Mouse (Mus musculus) lung, embryonic 15.5 days (tissue): ENCODE measurements around the gene Steap1. TPM values are rescaled to one million over a fixed set of nuclear protein-coding genes. Genes with fewer than 3 reads are reported as not detected.

Source experiments
- polyA plus RNA-seq: library from polyadenylated mRNA; unstranded; fragments of >200 nt; fragmentation: Nextera tagmentation; extraction: Ambion mirVana; gene quantifications from 2 replicates; pipeline ENCODE4 v1.2.1, GENCODE M21; 2015

The Steap1 gene
- polyA plus RNA-seq, 1 experiment from 2014 or later = 2.5 TPM

Other genes with a start within 250 kb of the Steap1 start
- gene Cldn12, start 234.4 kb downstream of the Steap1 start, polyA plus RNA-seq = 14.4 and 15.4 TPM in 2 replicates
- gene Gtpbp10, start 189.8 kb downstream of the Steap1 start, polyA plus RNA-seq = 23.2 and 24.7 TPM in 2 replicates
- 0.83 and 1.0 TPM in 2 replicates for gene Gm8773, start 175.5 kb downstream of the Steap1 start, polyA plus RNA-seq
- gene Cfap69, start 85.1 kb downstream of the Steap1 start, polyA plus RNA-seq = 4.1 and 4.4 TPM in 2 replicates
- gene Steap2, start 54.7 kb downstream of the Steap1 start, polyA plus RNA-seq = 3.7 and 3.8 TPM in 2 replicates